Mouse (Mus musculus): ENCODE results near the gene Dynlt1a.
"Not testable (repeated sequence)": the region's sequence is repeated elsewhere in the genome, so short reads cannot be mapped to it uniquely, and the experiment has no call there.

The Dynlt1a gene

DNA sequence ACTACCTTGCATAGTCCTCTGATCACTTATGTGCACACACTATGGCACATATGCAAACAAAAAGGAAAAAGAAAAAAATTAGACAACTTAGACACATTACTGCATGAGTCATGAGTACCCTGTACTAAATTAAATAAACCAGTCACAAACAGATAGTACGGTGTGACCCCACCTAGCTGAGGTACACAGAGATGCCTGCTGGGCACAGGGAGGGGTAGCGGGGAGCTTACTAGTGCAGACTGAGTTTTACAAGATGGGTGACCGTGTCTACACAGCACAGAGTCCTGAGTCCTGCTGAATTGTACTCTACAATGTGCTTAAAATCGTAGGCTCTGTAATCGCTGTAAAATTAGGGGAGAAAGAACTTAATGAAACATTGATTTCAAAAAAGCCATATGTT, 31.1 kb downstream of the Dynlt1a start:
- DNase-seq (ENCODE audit: low spot score) = not testable (repeated sequence)

DNA sequence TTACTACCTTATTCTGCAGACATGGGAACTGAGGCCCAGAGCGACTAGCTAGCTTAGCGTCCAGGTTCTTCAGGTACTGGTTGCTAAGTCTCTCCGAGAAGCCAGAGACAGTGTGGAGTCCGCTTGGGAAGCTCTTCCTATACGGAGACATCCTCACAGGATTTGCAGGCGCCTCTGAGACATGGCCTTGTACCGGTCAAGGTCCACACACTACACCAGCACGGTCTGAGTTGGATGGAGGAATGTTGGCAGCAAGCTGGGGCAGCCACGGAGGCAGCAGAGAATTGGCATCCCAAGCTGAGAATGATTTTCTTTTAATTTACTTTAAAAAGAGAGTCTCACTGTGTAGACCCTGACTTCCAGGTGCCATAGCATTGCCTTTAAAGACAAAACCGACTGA, 34.2 kb downstream of the Dynlt1a start:
- not testable (repeated sequence) for DNase-seq (ENCODE audit: low spot score)

DNA sequence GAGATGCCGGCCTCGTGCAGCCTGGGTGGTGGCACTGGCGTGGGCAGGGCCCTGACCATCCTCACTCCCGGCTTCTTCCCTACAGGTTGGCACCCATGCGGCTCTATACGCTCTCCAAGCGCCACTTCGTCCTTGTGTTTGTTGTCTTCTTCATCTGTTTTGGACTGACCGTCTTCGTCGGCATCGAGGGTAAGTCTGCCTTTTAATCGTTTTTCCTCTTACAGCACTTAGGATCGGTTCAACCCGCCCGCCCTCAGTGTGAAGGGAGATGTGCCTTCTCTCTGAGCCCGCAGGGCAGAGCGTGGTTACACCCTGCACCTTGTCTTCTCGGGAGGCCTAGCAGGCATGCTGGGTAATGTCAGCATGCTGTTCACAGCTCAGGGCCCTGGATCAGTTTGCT, 36.8 kb downstream of the Dynlt1a start:
- DNase-seq (ENCODE audit: low spot score) = not testable (repeated sequence)

DNA sequence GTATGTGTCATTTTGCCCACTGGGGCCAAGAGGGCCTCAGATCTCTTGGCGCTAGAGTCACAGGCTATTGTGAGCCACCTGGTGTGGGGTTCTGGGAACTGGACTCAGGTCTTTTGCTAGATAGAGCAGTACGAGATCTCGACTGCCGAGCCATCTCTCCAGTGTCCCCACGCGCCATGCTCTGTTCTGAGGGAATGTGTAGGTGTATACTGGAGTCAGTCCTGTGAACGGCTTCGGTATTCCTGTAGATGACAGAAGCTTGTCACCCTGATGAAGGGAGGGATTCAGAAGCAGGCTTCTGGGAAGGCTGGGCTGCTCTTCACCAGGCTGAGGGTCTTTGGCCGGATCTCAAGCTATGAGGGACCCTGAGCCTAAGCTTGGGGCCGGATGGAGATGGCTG, 37.5 kb downstream of the Dynlt1a start:
- DNase-seq (ENCODE audit: low spot score) = not testable (repeated sequence)

DNA sequence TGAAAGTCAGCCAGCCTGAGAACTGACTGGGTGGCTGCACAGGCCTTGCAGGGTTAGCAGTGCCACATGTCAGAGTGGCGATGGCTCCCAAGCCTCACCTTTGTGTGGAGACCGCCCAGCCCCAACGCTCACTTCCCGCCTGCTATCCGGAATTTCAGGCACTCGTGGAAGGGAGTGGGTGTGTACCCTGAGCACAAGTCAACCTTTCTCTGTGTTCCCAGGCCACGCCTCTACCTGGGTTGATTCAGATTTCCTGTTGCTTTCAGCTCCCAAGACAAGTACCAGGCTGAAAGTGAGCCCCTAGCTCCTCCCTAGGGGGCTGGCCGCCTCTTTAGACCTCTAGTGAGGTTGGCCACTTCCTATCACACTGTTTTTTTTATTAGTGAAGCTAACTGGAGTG, 38.1 kb downstream of the Dynlt1a start:
- not testable (repeated sequence) for DNase-seq (ENCODE audit: low spot score)

DNA sequence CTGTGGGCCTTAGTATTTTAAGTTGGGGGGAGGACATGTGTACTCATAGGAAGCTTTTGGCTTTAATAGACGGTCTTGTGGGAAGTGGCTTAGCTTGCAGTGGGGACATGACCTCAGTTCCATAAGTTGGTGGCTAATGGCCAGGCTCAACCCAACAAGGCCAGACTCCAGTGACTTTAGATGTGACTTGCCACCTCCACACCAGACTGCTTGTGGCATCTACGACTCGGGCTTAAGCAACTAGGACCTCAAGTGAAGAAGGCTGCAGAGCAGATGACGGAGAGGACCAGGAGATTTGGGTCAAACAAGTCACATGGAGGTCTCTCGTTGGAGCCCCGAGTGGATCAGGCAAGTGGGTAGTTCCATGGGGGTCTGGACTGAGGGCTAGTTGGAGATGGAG, 42.6 kb downstream of the Dynlt1a start:
- not testable (repeated sequence) for DNase-seq (ENCODE audit: low spot score)

DNA sequence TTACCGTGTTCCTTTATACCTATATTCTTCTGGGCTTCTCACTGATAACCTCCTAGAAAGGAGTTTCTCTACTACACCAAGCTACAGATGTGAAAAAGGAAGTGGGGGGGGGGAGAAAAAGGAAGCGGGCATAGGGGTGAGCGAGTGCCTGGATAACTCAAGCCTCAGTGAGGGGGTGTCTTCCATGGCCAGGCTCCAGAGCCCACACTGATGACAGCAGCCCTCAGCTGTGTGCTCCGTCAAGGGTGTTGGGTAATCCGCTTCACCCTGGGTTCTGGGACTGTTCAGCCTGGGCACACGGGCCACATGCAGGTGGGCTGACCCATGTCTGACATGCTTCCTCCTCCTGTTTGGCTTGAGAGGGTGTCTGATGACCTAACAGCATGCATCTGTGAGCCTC, 45.3 kb downstream of the Dynlt1a start:
- DNase-seq (ENCODE audit: low spot score) = not testable (repeated sequence)

DNA sequence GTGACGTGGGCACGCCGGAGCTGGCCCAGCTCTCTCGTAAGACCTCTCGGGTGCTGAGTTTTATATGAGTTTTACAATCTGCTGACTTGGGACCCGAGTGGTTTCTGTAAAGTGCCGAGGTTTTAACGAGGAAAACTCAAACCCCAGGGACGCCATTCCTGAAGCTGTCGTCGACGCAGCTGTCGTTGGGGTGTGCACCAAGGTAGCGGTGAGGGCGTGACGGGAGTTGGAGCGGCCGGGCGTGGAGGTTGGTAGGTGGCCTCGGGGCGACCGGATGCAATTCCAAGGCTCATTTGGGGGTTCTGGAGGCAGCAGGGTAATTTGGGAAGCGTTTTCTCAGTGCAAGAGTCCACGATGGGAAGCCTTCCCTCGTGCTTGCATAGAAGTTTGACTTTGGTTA, 46.5 kb downstream of the Dynlt1a start:
- DNase-seq (ENCODE audit: low spot score) = peak; percentile 20

DNA sequence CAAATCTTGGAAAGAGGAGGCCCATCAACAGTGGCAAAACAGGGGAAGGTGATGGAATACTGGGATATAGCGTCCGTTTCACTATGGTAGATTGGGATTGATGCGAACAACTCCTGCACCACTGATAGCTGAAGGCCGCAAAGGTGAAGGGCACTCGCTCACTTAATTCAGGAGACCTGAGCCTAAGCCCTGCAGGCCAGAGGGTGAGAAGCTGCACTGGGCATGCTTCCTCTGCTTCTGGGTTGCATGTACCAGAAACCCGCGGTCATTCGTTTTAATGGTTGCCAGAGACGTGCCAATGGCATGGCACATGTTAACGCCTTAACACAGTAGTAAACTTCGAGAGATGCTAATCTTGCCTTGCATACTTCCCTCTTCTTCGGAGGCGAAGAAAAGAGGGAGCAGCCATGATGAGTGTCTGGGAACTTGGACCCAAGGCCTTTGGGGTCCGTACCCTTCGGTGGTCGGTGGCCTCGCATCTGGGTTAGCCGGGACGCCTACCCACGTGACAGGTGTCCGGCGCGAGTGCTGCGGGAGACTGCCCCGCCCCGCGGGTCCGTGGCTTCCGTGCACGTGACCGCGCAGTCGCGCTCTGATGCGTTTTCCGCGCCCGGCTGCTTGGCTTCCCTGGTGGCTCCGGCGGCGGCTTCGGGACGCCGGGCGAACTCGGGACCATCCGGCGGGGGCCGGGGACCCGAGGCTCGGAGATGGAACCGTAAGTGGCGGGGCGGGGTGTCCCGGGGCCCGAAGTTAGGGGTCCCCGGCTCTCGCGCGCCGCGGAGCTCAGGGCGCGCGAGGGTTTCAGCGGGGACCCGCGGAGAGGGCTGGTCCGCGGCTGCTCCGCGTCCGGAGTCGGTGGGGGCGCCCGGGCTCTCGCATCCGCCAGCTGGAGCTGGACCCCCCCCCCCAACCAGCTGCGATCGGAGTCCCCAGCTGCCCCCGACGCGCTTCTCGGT, 47.1 kb downstream of the Dynlt1a start:
- DNase-seq (ENCODE audit: low spot score) = peak; percentile 35

DNA sequence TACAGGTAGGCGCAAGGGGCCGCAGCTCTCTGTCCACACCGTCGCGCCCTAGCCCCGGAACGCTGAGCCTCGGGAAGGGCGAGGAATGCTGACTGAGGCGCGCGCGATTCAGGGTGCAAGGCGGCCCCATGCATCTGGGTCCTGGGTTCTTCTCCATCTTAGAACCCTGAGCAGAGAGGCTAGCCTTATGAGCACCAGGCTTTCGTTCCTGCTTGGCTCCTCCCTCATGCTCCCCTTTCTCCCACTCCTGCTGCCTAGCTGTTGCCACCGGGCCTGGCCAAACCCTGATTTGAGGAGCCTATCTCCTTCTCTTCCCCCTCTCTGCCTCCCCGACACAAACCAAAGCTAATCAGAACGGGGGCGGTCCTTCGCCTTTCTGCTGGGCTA, 60.2 kb downstream of the Dynlt1a start:
- DNase-seq (ENCODE audit: low spot score) = not testable (repeated sequence)

DNA sequence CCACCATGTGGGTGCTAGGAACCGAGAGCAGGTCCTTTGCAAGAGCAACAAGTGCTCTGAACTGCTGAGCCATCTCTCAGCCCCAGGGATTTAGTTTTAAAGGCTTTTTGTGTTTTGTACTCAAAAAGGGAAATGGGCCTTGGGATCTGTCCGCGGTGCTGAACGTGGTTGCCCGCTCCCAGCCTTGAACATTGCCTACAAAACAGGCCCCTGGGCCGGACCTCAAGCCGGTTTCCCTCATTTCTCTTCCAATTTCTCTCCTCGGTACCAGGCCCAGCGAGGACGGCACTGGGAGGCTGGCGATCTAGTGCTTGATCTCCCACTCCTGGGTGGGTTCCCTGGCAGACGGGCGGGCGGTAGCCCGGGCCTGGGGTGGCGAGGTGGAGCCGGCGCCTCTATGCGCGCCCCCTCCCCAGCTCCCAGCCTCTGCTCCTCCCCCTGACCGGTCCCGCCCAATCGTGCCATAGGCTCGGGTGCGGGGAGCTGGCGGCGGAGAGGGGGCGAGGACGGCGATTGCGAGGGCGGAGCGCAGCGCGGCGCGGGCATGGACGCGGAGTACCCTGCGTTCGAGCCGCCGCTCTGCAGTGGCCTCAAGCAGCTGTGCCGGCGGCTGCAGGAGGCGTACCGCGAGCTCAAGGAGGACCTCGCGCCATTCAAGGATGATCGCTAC, 60.8 kb downstream of the Dynlt1a start, which contains the start of gene Tmem181a:
Tmem181a (plus strand) TSS at position 461 of the 670 bp plus-strand sequence.
- DNase-seq (ENCODE audit: low spot score) = not testable (repeated sequence)

All from retina, embryonic 14.5 days (tissue).